Mouse (Mus musculus) liver, adult 2 months (tissue): ENCODE data around the gene Hp1bp3.

Experiments used
- CTCF ChIP-seq: fragments of 200-500 bp; IDR thresholded peaks from 2 replicates; pipeline ENCODE4 v1.5.1; 2011; ENCODE audit warnings: low read depth, low read length, control low read depth
- POLR2A ChIP-seq: fragments of 200-500 bp; IDR thresholded peaks from 2 replicates; pipeline ENCODE4 v1.6.1; 2011; ENCODE audit warnings: low read length, control low read depth; ENCODE audit not compliant: insufficient read depth; ENCODE audit errors: extremely low read depth

GRCm38 (mm10) chr4:138172686-138173085 lies 43.4 kb upstream of the Hp1bp3 start:
- no peak for TF ChIP-seq CTCF
- no peak for TF ChIP-seq POLR2A
